Mouse (Mus musculus): Measurements from ENCODE around the gene Yme1l1. TPM values are rescaled to one million over a fixed set of nuclear protein-coding genes. Genes with fewer than 3 reads are reported as not detected.

Yme1l1 gene
- 0.35 and 0.45 TPM in 2 replicates for polyA plus RNA-seq (2012)

DNA sequence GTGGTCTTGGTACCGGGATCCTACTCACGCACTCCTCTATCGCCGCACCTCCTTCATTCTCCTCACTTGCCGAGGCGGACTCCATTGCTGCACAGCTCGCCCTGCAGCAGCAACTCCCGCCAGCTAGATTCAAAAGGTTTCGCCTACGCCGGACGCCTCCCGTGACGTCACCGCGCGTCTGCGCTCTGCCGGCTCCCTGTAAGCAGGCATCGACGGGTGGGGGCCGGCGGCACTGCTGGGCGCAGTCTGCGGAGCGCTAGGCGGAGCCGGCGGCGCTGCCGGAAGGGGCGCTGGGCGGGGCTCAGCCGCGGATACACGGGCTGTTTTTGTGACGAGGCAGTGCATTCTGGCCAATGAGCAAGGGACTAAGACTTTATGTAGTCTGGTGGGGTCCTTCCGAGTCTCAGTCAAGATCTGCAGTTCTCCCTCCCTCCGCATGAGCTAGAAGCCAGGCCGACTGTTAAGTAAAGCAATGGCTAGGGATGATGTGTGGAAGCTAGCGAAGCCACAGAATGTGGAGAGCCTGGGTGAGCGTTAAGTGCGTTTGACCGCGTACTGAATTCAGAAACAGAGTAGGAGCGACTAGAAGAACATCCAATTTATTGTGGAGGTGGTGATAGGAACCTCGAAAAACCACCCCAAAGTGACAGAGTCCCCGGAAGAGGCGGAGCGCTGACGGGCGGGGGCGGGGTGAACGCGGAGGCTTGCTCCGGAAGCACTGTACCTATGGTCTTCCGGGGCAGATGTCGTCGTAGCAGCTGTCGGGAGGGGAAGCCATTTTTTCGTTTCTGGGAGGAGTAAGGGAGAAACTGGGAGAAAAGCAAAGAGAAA, at the start of gene Yme1l1, which contains the start of gene Mastl:
Gene Yme1l1, plus strand, starts transcription at position 593 of the 831 bp plus-strand sequence.
Gene Mastl, minus strand, starts transcription at position 248 of the 831 bp plus-strand sequence.
- Histone ChIP-seq H3K4me3 (replicated peaks) (peak within 1 kb of the TSS; percentile 74), H3K27me3 (ENCODE audit: control insufficient read depth) (no peaks in the 10 kb centered on the region), H3K36me3 (ENCODE audit: control insufficient read depth) (peaks cover 29% of the 10 kb centered on the region), H3K9me3 (ENCODE audit: control insufficient read depth, low read length) (no peaks in the 10 kb centered on the region), H3K4me1 (ENCODE audit: control insufficient read depth) (peaks cover 52% of the 10 kb centered on the region)
- TF ChIP-seq TAL1 (IDR thresholded peaks at IDR 0.05; ENCODE audit: low read length) (no peak), GATA1 (IDR thresholded peaks at IDR 0.05; ENCODE audit: low read length) (no peak)

DNA sequence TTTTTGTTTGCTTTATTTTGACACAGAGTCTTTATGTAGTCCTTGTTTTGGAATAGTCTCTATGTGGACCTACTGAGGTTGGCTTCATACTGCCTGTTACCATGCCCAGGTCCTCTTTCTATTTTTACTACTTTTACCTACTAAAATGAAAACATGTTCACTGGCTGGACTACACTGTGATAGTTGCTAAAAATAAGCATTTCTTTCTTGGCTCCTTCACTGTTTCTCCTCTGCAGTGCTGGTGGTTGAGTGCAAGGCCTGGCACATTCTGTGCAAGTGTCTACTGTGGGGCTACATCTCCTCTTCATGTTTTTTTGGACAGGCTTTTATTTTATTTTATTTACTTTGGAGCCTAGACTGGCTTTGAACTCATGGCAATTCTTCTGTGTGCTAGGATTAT, 36.6 kb upstream of the Yme1l1 start:
- Histone ChIP-seq H3K4me3 (replicated peaks) (no peak overlapping the region), H3K36me3 (ENCODE audit: control insufficient read depth) (peaks cover 63% of the 10 kb centered on the region), H3K9me3 (ENCODE audit: control insufficient read depth, low read length) (no peaks in the 10 kb centered on the region), H3K4me1 (ENCODE audit: control insufficient read depth) (no peaks in the 10 kb centered on the region), H3K27me3 (ENCODE audit: control insufficient read depth) (no peaks in the 10 kb centered on the region)
- TF ChIP-seq GATA1 (IDR thresholded peaks at IDR 0.05; ENCODE audit: low read length) = no peak

DNA sequence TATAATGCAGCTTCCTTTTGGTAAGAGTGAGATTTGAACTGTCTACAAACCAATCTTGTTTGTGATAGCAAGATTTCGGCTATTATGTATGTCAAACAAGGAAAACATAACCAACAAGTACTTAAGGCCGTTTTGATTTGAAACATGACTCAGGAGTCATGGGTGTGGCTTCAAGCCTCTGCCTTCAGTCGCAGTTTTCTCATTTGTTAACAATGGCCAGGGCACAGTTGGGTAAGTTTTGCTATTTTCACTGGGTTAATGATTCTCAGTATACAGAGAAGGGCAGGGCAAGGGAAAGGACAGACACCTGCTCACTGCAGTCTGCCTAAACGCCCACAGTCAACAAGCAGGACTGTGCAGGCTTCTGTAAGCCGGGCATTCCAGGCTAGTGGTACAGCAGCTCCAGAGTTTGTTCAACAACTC, 959 bp upstream of the Yme1l1 start:
- Histone ChIP-seq H3K36me3 (ENCODE audit: control insufficient read depth) (peaks cover 34% of the 10 kb centered on the region), H3K4me1 (ENCODE audit: control insufficient read depth) (peaks cover 52% of the 10 kb centered on the region), H3K4me3 (replicated peaks) (peak overlapping the region; percentile 74), H3K9me3 (ENCODE audit: control insufficient read depth, low read length) (no peaks in the 10 kb centered on the region), H3K27me3 (ENCODE audit: control insufficient read depth) (no peaks in the 10 kb centered on the region)
- TF ChIP-seq GATA1 (IDR thresholded peaks at IDR 0.05; ENCODE audit: low read length) = no peak
- TF ChIP-seq TAL1 (IDR thresholded peaks at IDR 0.05; ENCODE audit: low read length) = no peak

DNA sequence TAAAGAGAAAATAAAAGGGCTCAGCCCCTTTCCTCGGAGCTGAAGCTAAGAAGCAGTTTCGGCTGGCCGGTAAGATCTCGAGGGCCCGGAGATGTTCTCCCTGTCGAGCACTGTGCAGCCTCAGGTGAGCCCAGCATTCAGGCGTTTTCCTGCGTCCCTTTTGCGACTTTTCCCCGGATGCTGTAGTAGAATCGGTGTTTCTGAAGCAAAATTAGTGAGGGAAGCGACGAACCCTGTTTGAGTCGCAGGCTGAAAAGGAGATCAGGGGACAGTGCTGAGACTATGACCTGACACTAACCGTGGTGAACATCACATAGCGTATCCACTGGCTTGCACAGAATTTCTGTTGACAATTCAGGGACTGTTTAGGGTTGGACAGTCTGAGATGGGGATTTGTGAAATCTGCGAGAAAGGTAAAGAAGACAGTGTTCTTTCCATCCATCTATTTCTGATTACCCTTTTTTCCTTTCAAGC, 476 bp downstream of the Yme1l1 start:
- Histone ChIP-seq H3K4me3 (replicated peaks) (peak overlapping the region; percentile 74), H3K27me3 (ENCODE audit: control insufficient read depth) (no peaks in the 10 kb centered on the region), H3K4me1 (ENCODE audit: control insufficient read depth) (peaks cover 52% of the 10 kb centered on the region), H3K36me3 (ENCODE audit: control insufficient read depth) (peaks cover 30% of the 10 kb centered on the region), H3K9me3 (ENCODE audit: control insufficient read depth, low read length) (no peaks in the 10 kb centered on the region)
- TF ChIP-seq GATA1 (IDR thresholded peaks at IDR 0.05; ENCODE audit: low read length) (no peak), TAL1 (IDR thresholded peaks at IDR 0.05; ENCODE audit: low read length) (no peak)

DNA sequence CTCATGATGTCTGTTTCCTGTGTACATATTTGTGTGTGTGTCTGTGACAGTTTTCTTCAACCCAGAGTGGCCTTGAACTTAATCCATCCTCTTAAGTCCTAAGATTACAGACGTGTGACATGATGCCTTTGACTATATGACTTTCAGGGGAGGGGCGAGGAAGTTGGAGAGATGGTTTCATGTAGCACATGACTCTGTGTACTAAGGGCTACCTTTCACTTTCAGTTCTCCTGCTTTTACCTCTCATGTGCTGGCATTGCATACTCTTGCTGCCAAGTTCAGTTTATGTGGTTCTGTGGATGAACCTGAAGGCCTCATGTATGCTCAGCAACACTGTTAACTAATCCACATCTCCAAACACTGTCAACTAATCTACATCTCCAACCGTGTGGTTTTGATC, 16.1 kb downstream of the Yme1l1 start:
- TF ChIP-seq GATA1 (IDR thresholded peaks at IDR 0.05; ENCODE audit: low read length) (no peak), TAL1 (IDR thresholded peaks at IDR 0.05; ENCODE audit: low read length) (no peak)
- Histone ChIP-seq H3K36me3 (ENCODE audit: control insufficient read depth) (peaks cover 91% of the 10 kb centered on the region), H3K4me1 (ENCODE audit: control insufficient read depth) (no peaks in the 10 kb centered on the region), H3K4me3 (replicated peaks) (no peak overlapping the region), H3K9me3 (ENCODE audit: control insufficient read depth, low read length) (no peaks in the 10 kb centered on the region), H3K27me3 (ENCODE audit: control insufficient read depth) (no peaks in the 10 kb centered on the region)

DNA sequence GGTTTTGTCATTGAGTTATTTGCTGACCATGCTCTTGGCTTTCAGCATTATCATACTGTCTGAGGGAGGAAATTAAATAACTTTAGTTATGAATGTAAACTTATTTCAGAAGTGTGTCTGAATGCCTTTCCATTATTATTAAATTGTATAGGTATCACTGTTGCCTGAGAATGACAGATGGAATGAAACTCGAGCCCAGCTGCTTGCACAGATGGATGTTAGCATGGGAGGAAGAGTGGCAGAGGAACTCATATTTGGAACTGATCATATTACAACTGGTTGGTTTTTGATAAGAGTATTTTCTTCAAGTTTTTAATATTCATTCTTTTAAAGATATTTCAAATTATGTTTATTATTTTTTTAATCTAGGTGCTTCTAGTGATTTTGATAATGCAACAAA, 38.2 kb downstream of the Yme1l1 start:
- Histone ChIP-seq H3K27me3 (ENCODE audit: control insufficient read depth) (no peaks in the 10 kb centered on the region), H3K9me3 (ENCODE audit: control insufficient read depth, low read length) (no peaks in the 10 kb centered on the region), H3K36me3 (ENCODE audit: control insufficient read depth) (peaks cover 91% of the 10 kb centered on the region), H3K4me1 (ENCODE audit: control insufficient read depth) (no peaks in the 10 kb centered on the region), H3K4me3 (replicated peaks) (no peak overlapping the region)
- TF ChIP-seq GATA1 (IDR thresholded peaks at IDR 0.05; ENCODE audit: low read length) = no peak
- TF ChIP-seq TAL1 (IDR thresholded peaks at IDR 0.05; ENCODE audit: low read length) = no peak

DNA sequence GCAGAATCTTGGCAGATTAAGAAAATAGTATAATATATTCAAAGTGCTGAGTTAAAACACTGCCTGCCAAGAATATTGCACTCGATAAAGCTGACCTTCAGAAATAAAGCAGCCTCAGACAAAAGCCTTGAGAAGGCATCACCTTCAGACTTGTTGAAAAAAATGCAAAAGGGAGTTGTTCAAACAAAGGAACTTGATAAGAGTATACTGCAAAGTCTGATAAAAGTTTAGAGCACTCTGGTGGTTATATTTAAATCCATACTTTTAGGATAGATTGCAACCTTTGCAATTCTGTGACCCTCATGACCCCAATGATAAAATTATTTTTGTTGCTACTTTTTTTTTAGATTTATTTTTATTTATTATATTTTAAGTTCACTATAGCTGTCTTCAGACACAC, 44.9 kb downstream of the Yme1l1 start:
- Histone ChIP-seq H3K36me3 (ENCODE audit: control insufficient read depth) (peaks cover 40% of the 10 kb centered on the region), H3K4me3 (replicated peaks) (no peak overlapping the region), H3K4me1 (ENCODE audit: control insufficient read depth) (peaks cover 2% of the 10 kb centered on the region; the same call in 1 of the 2 replicates), H3K9me3 (ENCODE audit: control insufficient read depth, low read length) (no peaks in the 10 kb centered on the region), H3K27me3 (ENCODE audit: control insufficient read depth) (no peaks in the 10 kb centered on the region)
- TF ChIP-seq GATA1 (IDR thresholded peaks at IDR 0.05; ENCODE audit: low read length) = no peak
- TF ChIP-seq TAL1 (IDR thresholded peaks at IDR 0.05; ENCODE audit: low read length) = no peak

DNA sequence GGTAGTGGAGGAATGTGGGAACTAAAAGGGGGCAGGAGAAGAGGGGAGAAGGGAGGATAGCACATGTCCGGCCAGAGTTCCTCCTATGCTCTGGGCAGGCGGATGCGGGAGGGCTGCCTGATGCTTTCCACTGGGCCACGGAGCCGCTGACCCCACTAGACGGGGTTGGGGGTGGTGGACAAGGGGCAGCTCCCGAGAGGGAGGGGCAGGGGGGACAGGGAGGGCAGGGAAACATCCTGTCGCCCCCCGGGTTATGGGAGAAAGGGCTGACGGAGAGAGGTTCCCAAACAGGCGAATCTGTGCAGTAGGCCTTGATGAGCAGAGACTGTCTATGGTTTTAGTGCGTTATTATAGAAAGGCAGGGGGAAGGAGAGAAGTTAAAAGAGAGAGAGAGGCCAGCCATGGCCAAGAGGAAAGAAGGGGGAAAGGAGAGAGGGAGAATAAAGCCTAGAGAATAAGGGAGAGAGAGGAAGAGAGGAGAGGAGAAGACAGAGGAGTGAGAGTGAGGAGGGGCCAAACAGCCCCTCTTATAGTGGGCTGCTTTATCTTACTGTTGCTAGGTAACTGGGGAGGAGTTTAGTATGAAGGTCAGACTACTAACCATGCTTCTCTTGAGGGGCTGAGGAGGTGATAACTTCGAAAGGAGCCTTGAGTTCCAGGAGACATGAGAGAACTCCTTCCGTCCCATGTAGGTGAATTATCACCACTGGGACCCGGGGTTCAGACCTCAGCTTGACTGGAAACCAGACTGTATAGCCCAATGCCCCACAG, 46.9 kb downstream of the Yme1l1 start:
- Histone ChIP-seq H3K27me3 (ENCODE audit: control insufficient read depth) (no peaks in the 10 kb centered on the region), H3K4me3 (replicated peaks) (no peak overlapping the region), H3K9me3 (ENCODE audit: control insufficient read depth, low read length) (no peaks in the 10 kb centered on the region), H3K36me3 (ENCODE audit: control insufficient read depth) (peaks cover 23% of the 10 kb centered on the region), H3K4me1 (ENCODE audit: control insufficient read depth) (peaks cover 2% of the 10 kb centered on the region; the same call in 1 of the 2 replicates)
- TF ChIP-seq GATA1 (IDR thresholded peaks at IDR 0.05; ENCODE audit: low read length) (no peak), TAL1 (IDR thresholded peaks at IDR 0.05; ENCODE audit: low read length) (no peak)

DNA sequence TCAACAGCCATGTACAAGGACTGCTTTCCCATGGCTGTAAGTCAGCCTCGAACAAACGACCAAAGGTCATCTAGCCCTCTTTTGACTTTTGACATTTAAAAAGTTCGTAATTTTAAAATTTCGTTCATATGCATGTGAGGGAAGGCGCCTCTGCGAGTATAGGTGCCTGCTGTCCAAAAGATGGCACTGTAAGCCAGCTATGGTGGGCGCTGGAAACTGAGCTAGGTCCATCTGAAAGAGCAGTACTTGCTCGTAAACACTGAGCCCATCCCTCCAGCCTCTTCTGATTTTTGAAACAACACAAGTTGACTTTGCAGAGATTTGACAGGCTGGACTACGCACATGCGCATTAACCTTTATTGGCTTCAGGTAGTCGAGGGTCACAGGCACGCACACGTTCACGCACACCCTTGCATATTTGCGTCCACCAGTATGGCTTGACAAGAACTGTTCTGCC, 50.9 kb downstream of the Yme1l1 start, which contains the start of gene 4931423N10Rik:
Gene 4931423N10Rik, plus strand, starts transcription at position 407 of the 457 bp plus-strand sequence.
- H3K9me3 ChIP-seq (ENCODE audit: control insufficient read depth, low read length) = no peaks in the 10 kb centered on the region
- no peaks in the 10 kb centered on the region for H3K27me3 ChIP-seq (ENCODE audit: control insufficient read depth)
- H3K4me3 ChIP-seq (replicated peaks) = no peak within 1 kb of the TSS
- no peak for TF ChIP-seq GATA1 (IDR thresholded peaks at IDR 0.05; ENCODE audit: low read length)
- TF ChIP-seq TAL1 (IDR thresholded peaks at IDR 0.05; ENCODE audit: low read length) = no peak
- H3K36me3 ChIP-seq (ENCODE audit: control insufficient read depth) = no peaks in the 10 kb centered on the region
- no peaks in the 10 kb centered on the region for H3K4me1 ChIP-seq (ENCODE audit: control insufficient read depth)

All from erythroblast, embryonic 14.5 days (primary cell).